Mouse (Mus musculus) MEL (cell line): Measurements from ENCODE around the gene C1qb. TPM values are rescaled to one million over a fixed set of nuclear protein-coding genes. Genes with fewer than 3 reads are reported as not detected.

Experiments
- DNase-seq: peaks from one replicate; pipeline ENCODE4 v3.0.0; 2011; ENCODE audit warnings: low read depth, low spot score
- H3K27ac ChIP-seq: 2 replicates; pipeline ENCODE4 v1.5.1; 2012; ENCODE audit warnings: low read depth, mild to moderate bottlenecking, control low read depth, low read length, moderate library complexity; ENCODE audit not compliant: control insufficient read depth
- H3K27me3 ChIP-seq, 2 experiments: fragments of 150-350 bp in 1 of 2; sonication (generic) in 1 of 2; 2 replicates each; pipeline ENCODE4 v1.6.1; 2012; ENCODE audit warnings: low read length in 2 of 2, mild to moderate bottlenecking in 2 of 2, improper control_type of control experiment in 1 of 2, moderate library complexity in 1 of 2; ENCODE audit not compliant: insufficient read depth in 2 of 2, control insufficient read depth in 1 of 2
- H3K36me3 ChIP-seq, 2 experiments: 2 replicates each; pipeline ENCODE4 v1.6.1; 2012 to 2014; ENCODE audit warnings: low read length in 2 of 2, improper control_type of control experiment in 1 of 2, inconsistent platforms in 1 of 2, mild to moderate bottlenecking in 1 of 2; ENCODE audit not compliant: insufficient read depth in 2 of 2, control insufficient read depth in 1 of 2
- H3K4me1 ChIP-seq, 2 experiments: fragments of 150-350 bp in 1 of 2; sonication (generic) in 1 of 2; 2 replicates each; pipeline ENCODE4 v1.6.1; 2012; ENCODE audit warnings: low read length in 2 of 2, improper control_type of control experiment in 1 of 2, mild to moderate bottlenecking in 1 of 2; ENCODE audit not compliant: insufficient read depth in 2 of 2, control insufficient read depth in 1 of 2
- H3K4me3 ChIP-seq, 2 experiments: fragments of 150-350 bp in 1 of 2; sonication (generic) in 1 of 2; 2 replicates each; pipeline ENCODE4 v1.5.1; 2012; ENCODE audit warnings: low read depth in 2 of 2, low read length in 2 of 2, mild to moderate bottlenecking in 2 of 2, moderate library complexity in 2 of 2, control low read depth in 1 of 2, improper control_type of control experiment in 1 of 2; ENCODE audit not compliant: control insufficient read depth in 1 of 2, insufficient read depth in 1 of 2
- H3K79me2 ChIP-seq: 2 replicates; pipeline ENCODE4 v1.6.1; 2012; ENCODE audit warnings: mild to moderate bottlenecking, low read length, moderate library complexity; ENCODE audit not compliant: control insufficient read depth, poor library complexity, insufficient read depth
- H3K9ac ChIP-seq: 2 replicates; pipeline ENCODE4 v1.6.1; 2012; ENCODE audit warnings: low read depth, mild to moderate bottlenecking, control low read depth, low read length, moderate library complexity; ENCODE audit not compliant: control insufficient read depth, poor library complexity, severe bottlenecking
- H3K9me3 ChIP-seq: fragments of 150-350 bp; sonication (generic); replicated peaks from 2 replicates; pipeline ENCODE4 v1.6.1; 2012; ENCODE audit warnings: mild to moderate bottlenecking, low read length, improper control_type of control experiment, moderate library complexity; ENCODE audit not compliant: insufficient read depth
- CHD2 ChIP-seq: IDR thresholded peaks from 2 replicates; pipeline ENCODE4 v1.6.1; 2011; ENCODE audit warnings: low read length, improper control_type of control experiment
- CTCF ChIP-seq, 3 experiments: IDR thresholded peaks in 2 of 3; conservative IDR thresholded peaks in 1 of 3; 2 replicates each; pipeline ENCODE4 v1.5.1; 2011 to 2012; ENCODE audit warnings: low read length in 3 of 3, low read depth in 2 of 3, mild to moderate bottlenecking in 2 of 3, improper control_type of control experiment in 1 of 3, inconsistent platforms in 1 of 3, mixed read lengths in 1 of 3, moderate library complexity in 1 of 3; ENCODE audit not compliant: control insufficient read depth in 1 of 3, insufficient read depth in 1 of 3, poor library complexity in 1 of 3, severe bottlenecking in 1 of 3
- E2F4 ChIP-seq: IDR thresholded peaks from 2 replicates; pipeline ENCODE4 v1.6.1; 2011; ENCODE audit warnings: low read depth, low read length, improper control_type of control experiment, borderline replicate concordance
- ETS1 ChIP-seq: IDR thresholded peaks from 2 replicates; pipeline ENCODE4 v1.6.1; 2012; ENCODE audit warnings: low read depth, mild to moderate bottlenecking, inconsistent platforms, low read length, improper control_type of control experiment, moderate library complexity
- GABPA ChIP-seq: IDR thresholded peaks from 2 replicates; pipeline ENCODE4 v1.6.1; 2012; ENCODE audit warnings: low read depth, mild to moderate bottlenecking, inconsistent platforms, low read length, improper control_type of control experiment, moderate library complexity
- GATA1 ChIP-seq: IDR thresholded peaks from 2 replicates; pipeline ENCODE4 v1.6.1; 2011; ENCODE audit warnings: low read depth, low read length, improper control_type of control experiment
- HCFC1 ChIP-seq: IDR thresholded peaks from 2 replicates; pipeline ENCODE4 v1.6.1; 2012; ENCODE audit warnings: low read depth, mild to moderate bottlenecking, inconsistent platforms, low read length, improper control_type of control experiment, moderate library complexity
- JUND ChIP-seq: IDR thresholded peaks from 2 replicates; pipeline ENCODE4 v1.6.1; 2011; ENCODE audit warnings: low read depth, mild to moderate bottlenecking, improper control_type of control experiment, low read length
- MAFK ChIP-seq: IDR thresholded peaks from 2 replicates; pipeline ENCODE4 v1.6.1; 2011; ENCODE audit warnings: low read depth, mild to moderate bottlenecking, low read length, improper control_type of control experiment, borderline replicate concordance
- MAX ChIP-seq: IDR thresholded peaks from 2 replicates; pipeline ENCODE4 v1.6.1; 2011; ENCODE audit warnings: low read length, improper control_type of control experiment
- MEF2A ChIP-seq: IDR thresholded peaks from 2 replicates; pipeline ENCODE4 v1.6.1; 2014; ENCODE audit warnings: low read depth, mild to moderate bottlenecking, inconsistent platforms, low read length, improper control_type of control experiment; ENCODE audit not compliant: poor library complexity, insufficient replicate concordance, severe bottlenecking; ENCODE audit errors: extremely low read depth
- NELFE ChIP-seq: IDR thresholded peaks from 2 replicates; pipeline ENCODE4 v1.6.1; 2011; ENCODE audit warnings: low read depth, low read length, improper control_type of control experiment
- NRF1 ChIP-seq: IDR thresholded peaks from 2 replicates; pipeline ENCODE4 v1.6.1; 2014; ENCODE audit warnings: low read depth, mild to moderate bottlenecking, inconsistent platforms, low read length, improper control_type of control experiment, moderate library complexity; ENCODE audit not compliant: poor library complexity, insufficient read depth, severe bottlenecking
- POLR2AphosphoS2 ChIP-seq: IDR thresholded peaks from 2 replicates; pipeline ENCODE4 v1.6.1; 2011; ENCODE audit warnings: low read length, improper control_type of control experiment
- POLR2AphosphoS5 ChIP-seq: IDR thresholded peaks from 2 replicates; pipeline ENCODE4 v1.6.1; 2012; ENCODE audit warnings: low read depth, borderline replicate concordance, mild to moderate bottlenecking, inconsistent platforms, low read length, moderate library complexity, mixed read lengths
- RAD21 ChIP-seq: IDR thresholded peaks from 2 replicates; pipeline ENCODE4 v1.6.1; 2011; ENCODE audit warnings: mild to moderate bottlenecking, low read depth, low read length, improper control_type of control experiment
- SIN3A ChIP-seq: IDR thresholded peaks from 2 replicates; pipeline ENCODE4 v1.6.1; 2012; ENCODE audit warnings: low read length, improper control_type of control experiment, inconsistent platforms
- TAL1 ChIP-seq: IDR thresholded peaks from 2 replicates; pipeline ENCODE4 v1.6.1; 2012; ENCODE audit warnings: mild to moderate bottlenecking, inconsistent platforms, low read length, moderate library complexity, mixed read lengths
- TBP ChIP-seq: IDR thresholded peaks from 2 replicates; pipeline ENCODE4 v1.8.0; 2011; ENCODE audit warnings: low read depth, low read length, improper control_type of control experiment
- UBTF ChIP-seq: IDR thresholded peaks from 2 replicates; pipeline ENCODE4 v1.6.1; 2012; ENCODE audit warnings: low read depth, mild to moderate bottlenecking, inconsistent platforms, low read length, improper control_type of control experiment, moderate library complexity, borderline replicate concordance; ENCODE audit not compliant: insufficient read depth
- USF1 ChIP-seq: IDR thresholded peaks from 2 replicates; pipeline ENCODE4 v1.6.1; 2014; ENCODE audit warnings: low read depth, mild to moderate bottlenecking, inconsistent platforms, low read length, improper control_type of control experiment, moderate library complexity
- USF2 ChIP-seq, 2 experiments: IDR thresholded peaks; 2 replicates each; pipeline ENCODE4 v1.6.1; 2011 to 2012; ENCODE audit warnings: improper control_type of control experiment in 2 of 2, low read length in 2 of 2, borderline replicate concordance in 1 of 2, inconsistent platforms in 1 of 2, low read depth in 1 of 2, mild to moderate bottlenecking in 1 of 2; ENCODE audit not compliant: insufficient read depth in 1 of 2
- ZC3H11A ChIP-seq: IDR thresholded peaks from 2 replicates; pipeline ENCODE4 v1.6.1; 2012; ENCODE audit warnings: low read depth, mild to moderate bottlenecking, inconsistent platforms, low read length, improper control_type of control experiment
- ZKSCAN1 ChIP-seq: IDR thresholded peaks from 2 replicates; pipeline ENCODE4 v1.6.1; 2012; ENCODE audit warnings: low read depth, mild to moderate bottlenecking, inconsistent platforms, low read length, improper control_type of control experiment, moderate library complexity
- ZMIZ1 ChIP-seq: IDR thresholded peaks from 2 replicates; pipeline ENCODE4 v1.6.1; 2012; ENCODE audit warnings: low read depth, mild to moderate bottlenecking, inconsistent platforms, low read length, improper control_type of control experiment, moderate library complexity
- polyA plus RNA-seq, 2 experiments: library from polyadenylated mRNA; stranded (reverse) in 1 of 2; unstranded in 1 of 2; fragments of >175 nt in 1 of 2; fragments of >200 nt in 1 of 2; gene quantifications; 2 replicates each; pipeline versions ENCODE4 v1.2.1 to v1.2.4; 2012; ENCODE audit warnings: low replicate concordance in 2 of 2, low read depth in 1 of 2; ENCODE audit not compliant: insufficient read length in 2 of 2, insufficient read depth in 1 of 2, missing spikeins in 1 of 2
- total RNA-seq: library from RNA; depleted of rRNA; stranded (reverse); fragments of 300-350 nt; gene quantifications from 2 replicates; pipeline ENCODE4 v1.2.3, GENCODE M21; 2012

Gene C1qb
- total and polyA plus RNA-seq, 3 experiments = not detected

- H3K27ac ChIP-seq = no peak overlapping the region
- no peaks in the 10 kb centered on the region for H3K4me1 ChIP-seq
- no peaks in the 10 kb centered on the region for H3K36me3 ChIP-seq
- H3K9me3 ChIP-seq = no peaks in the 10 kb centered on the region
- no peak for DNase-seq
- TF ChIP-seq TBP (no peak), CHD2 (no peak)
- no peak overlapping the region for H3K9ac ChIP-seq
- no peaks in the 10 kb centered on the region for H3K79me2 ChIP-seq
- H3K4me3 ChIP-seq = no peak overlapping the region
- H3K27me3 ChIP-seq = no peaks in the 10 kb centered on the region; a peak in 1 of 4 replicates
Observed at GRCm38 (mm10) chr4:136838462-136838861, 47.5 kb downstream of the C1qb start.

GRCm38 (mm10) chr4:136838026-136838425, 48.0 kb downstream of the C1qb start:
- H3K36me3 ChIP-seq = no peaks in the 10 kb centered on the region
- no peak for DNase-seq
- no peak for TF ChIP-seq GABPA
- no peak for TF ChIP-seq HCFC1
- TF ChIP-seq GATA1 = no peak
- no peak for TF ChIP-seq E2F4
- no peak for TF ChIP-seq RAD21
- no peak for TF ChIP-seq ZC3H11A
- no peak for TF ChIP-seq NRF1
- no peak for TF ChIP-seq POLR2AphosphoS2
- TF ChIP-seq SIN3A = no peak
- no peak for TF ChIP-seq MAX
- TF ChIP-seq TBP = no peak
- no peak for TF ChIP-seq USF2 (IDR thresholded peaks at IDR 0.05; ENCODE audit: borderline replicate concordance in 1 of 2, insufficient read depth in 1 of 2, low read depth in 1 of 2, low read length in 2 of 2)
- TF ChIP-seq MEF2A = no peak
- H3K4me1 ChIP-seq = no peaks in the 10 kb centered on the region
- no peaks in the 10 kb centered on the region; a peak in 1 of 4 replicates for H3K27me3 ChIP-seq
- no peaks in the 10 kb centered on the region for H3K79me2 ChIP-seq
- no peak overlapping the region for H3K27ac ChIP-seq
- H3K4me3 ChIP-seq = no peak overlapping the region
- no peaks in the 10 kb centered on the region for H3K9me3 ChIP-seq
- no peak overlapping the region for H3K9ac ChIP-seq

GRCm38 (mm10) chr4:136836387-136836931, 49.5 kb downstream of the C1qb start:
- Histone ChIP-seq H3K27me3 (no peaks in the 10 kb centered on the region; a peak in 1 of 4 replicates), H3K36me3 (no peaks in the 10 kb centered on the region), H3K27ac (no peak overlapping the region), H3K9ac (no peak overlapping the region), H3K79me2 (no peaks in the 10 kb centered on the region), H3K4me3 (no peak overlapping the region), H3K9me3 (no peaks in the 10 kb centered on the region), H3K4me1 (no peaks in the 10 kb centered on the region)
- DNase-seq = no peak
- TF ChIP-seq POLR2AphosphoS5 = no peak
- no peak for TF ChIP-seq GABPA
- no peak for TF ChIP-seq USF1
- TF ChIP-seq USF2 (IDR thresholded peaks at IDR 0.05; ENCODE audit: borderline replicate concordance in 1 of 2, insufficient read depth in 1 of 2, low read depth in 1 of 2, low read length in 2 of 2) = no peak
- TF ChIP-seq TAL1 = no peak
- no peak for TF ChIP-seq E2F4
- TF ChIP-seq HCFC1 = no peak
- no peak for TF ChIP-seq UBTF
- no peak for TF ChIP-seq NELFE
- TF ChIP-seq CTCF (IDR thresholded peaks at IDR 0.05 in 2 of 3, conservative IDR thresholded peaks at IDR 0.05 in 1 of 3; ENCODE audit: control insufficient read depth in 1 of 3, insufficient read depth in 1 of 3, low read depth in 2 of 3, low read length in 3 of 3, poor library complexity in 1 of 3, severe bottlenecking in 1 of 3) = no peak
- no peak for TF ChIP-seq MAFK
- TF ChIP-seq ZMIZ1 = no peak
- TF ChIP-seq ETS1 = no peak
- TF ChIP-seq RAD21 = no peak
- TF ChIP-seq JUND = no peak
- TF ChIP-seq ZKSCAN1 = no peak
